Mouse (Mus musculus): Measurements from ENCODE around the gene Mrpl36. TPM values are rescaled to one million over a fixed set of nuclear protein-coding genes. Genes with fewer than 3 reads are reported as not detected.

Mrpl36 gene
- total and polyA plus RNA-seq, 3 experiments, result 140 to 147 TPM; not detected in 1

Other genes with a start within 250 kb of the Mrpl36 start
- gene Irx4, start 68.0 kb upstream of the Mrpl36 start, total RNA-seq (2012; rRNA removed), result not detected in 2 replicates
- not detected for gene Irx4, start 68.0 kb upstream of the Mrpl36 start, polyA plus RNA-seq (2012; ENCODE audit: insufficient read depth in 1 of 2, insufficient read length in 2 of 2, low read depth in 1 of 2, low replicate concordance in 2 of 2, missing spikeins in 1 of 2)
- gene Ndufs6, start within 50 bp of the Mrpl36 start, total RNA-seq (2012; rRNA removed), result 248 and 266 TPM in 2 replicates
- 100 to 1,000 TPM in 1 of 2 experiments, not detected in 1; 276 TPM for gene Ndufs6, start within 50 bp of the Mrpl36 start, polyA plus RNA-seq (2012; ENCODE audit: insufficient read depth in 1 of 2, insufficient read length in 2 of 2, low read depth in 1 of 2, low replicate concordance in 2 of 2, missing spikeins in 1 of 2)
- gene Lpcat1, start 138.7 kb downstream of the Mrpl36 start, total RNA-seq (2012; rRNA removed), result 30.5 and 38.8 TPM in 2 replicates
- 10 to 100 TPM in 1 of 2 experiments, not detected in 1; 31.5 TPM for gene Lpcat1, start 138.7 kb downstream of the Mrpl36 start, polyA plus RNA-seq (2012; ENCODE audit: insufficient read depth in 1 of 2, insufficient read length in 2 of 2, low read depth in 1 of 2, low replicate concordance in 2 of 2, missing spikeins in 1 of 2)
- gene Slc6a3, start 208.2 kb downstream of the Mrpl36 start, total RNA-seq (2012; rRNA removed), result 0.07 and 0.08 TPM in 2 replicates
- under 1 TPM in 1 of 2 experiments, not detected in 1; 0.10 TPM for gene Slc6a3, start 208.2 kb downstream of the Mrpl36 start, polyA plus RNA-seq (2012; ENCODE audit: insufficient read depth in 1 of 2, insufficient read length in 2 of 2, low read depth in 1 of 2, low replicate concordance in 2 of 2, missing spikeins in 1 of 2)